Mouse (Mus musculus): ENCODE measurements around the gene Cog7. TPM values are rescaled to one million over a fixed set of nuclear protein-coding genes. Genes with fewer than 3 reads are reported as not detected.

Gene Cog7
- polyA plus RNA-seq, 1 experiment from 2014 or later, result 21.6 TPM

GRCm38 (mm10) chr7:121933675-121934074 lies 47.8 kb downstream of the Cog7 start:
- Histone ChIP-seq H3K36me3 (ENCODE audit: control insufficient read depth, insufficient read depth, low read length) (no peaks in the 10 kb centered on the region), H3K4me3 (ENCODE audit: low read depth, low read length) (no peak overlapping the region), H3K9me3 (ENCODE audit: control insufficient read depth, low read length) (no peaks in the 10 kb centered on the region), H3K4me2 (replicated peaks; ENCODE audit: low read depth, low read length) (no peak overlapping the region), H3K27me3 (ENCODE audit: control insufficient read depth, insufficient read depth, low read length) (no peaks in the 10 kb centered on the region), H3K4me1 (replicated peaks; ENCODE audit: control insufficient read depth, insufficient read depth, low read length) (no peaks in the 10 kb centered on the region), H3K9ac (ENCODE audit: low read depth, low read length) (no peak overlapping the region), H3K27ac (ENCODE audit: low read depth, low read length) (no peak overlapping the region)
- ATAC-seq (ENCODE audit: low FRiP score) (no peak), DNase-seq (ENCODE audit: low spot score) (no peak)
- WGBS, result 80% methylated on average over 6 of the region's 6 CpGs

DNA sequence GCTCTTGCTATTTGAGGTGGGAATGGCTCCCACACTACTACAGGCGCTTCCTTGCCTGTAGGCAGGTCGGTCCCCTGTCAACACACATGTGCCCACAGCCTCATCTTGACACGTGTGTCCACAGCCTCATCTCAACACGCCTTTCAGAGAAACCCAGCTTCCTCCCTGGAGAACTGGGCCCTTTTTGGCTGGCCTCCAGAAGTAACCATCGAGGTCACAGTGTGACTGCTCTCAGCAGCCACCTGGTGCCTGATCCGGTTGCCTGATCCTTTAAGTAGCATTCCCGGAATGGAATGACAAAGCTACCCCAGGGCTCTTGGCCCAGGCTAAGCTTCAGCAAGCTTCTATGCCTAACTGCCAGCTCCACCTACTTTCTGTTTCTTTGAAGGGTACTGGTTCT lies 50.3 kb downstream of the Cog7 start:
- no peak overlapping the region for H3K4me2 ChIP-seq (replicated peaks; ENCODE audit: low read depth, low read length)
- DNase-seq (ENCODE audit: low spot score) (no peak), ATAC-seq (ENCODE audit: low FRiP score) (no peak)
- 58% methylated on average over 7 of the region's 7 CpGs for WGBS
- no peaks in the 10 kb centered on the region for H3K9me3 ChIP-seq (ENCODE audit: control insufficient read depth, low read length)
- no peak overlapping the region for H3K4me3 ChIP-seq (ENCODE audit: low read depth, low read length)
- H3K27ac ChIP-seq (ENCODE audit: low read depth, low read length), result no peak overlapping the region
- H3K4me1 ChIP-seq (replicated peaks; ENCODE audit: control insufficient read depth, insufficient read depth, low read length), result no peaks in the 10 kb centered on the region
- no peaks in the 10 kb centered on the region for H3K27me3 ChIP-seq (ENCODE audit: control insufficient read depth, insufficient read depth, low read length)
- no peak overlapping the region for H3K9ac ChIP-seq (ENCODE audit: low read depth, low read length)
- H3K36me3 ChIP-seq (ENCODE audit: control insufficient read depth, insufficient read depth, low read length), result no peaks in the 10 kb centered on the region

GRCm38 (mm10) chr7:121927882-121928281 lies 53.6 kb downstream of the Cog7 start:
- ATAC-seq (ENCODE audit: low FRiP score), result no peak
- no peaks in the 10 kb centered on the region for H3K36me3 ChIP-seq (ENCODE audit: control insufficient read depth, insufficient read depth, low read length)
- no peaks in the 10 kb centered on the region for H3K4me1 ChIP-seq (replicated peaks; ENCODE audit: control insufficient read depth, insufficient read depth, low read length)
- no peak overlapping the region for H3K4me2 ChIP-seq (replicated peaks; ENCODE audit: low read depth, low read length)
- DNase-seq (ENCODE audit: low spot score), result no peak
- no peaks in the 10 kb centered on the region for H3K9me3 ChIP-seq (ENCODE audit: control insufficient read depth, low read length)
- H3K4me3 ChIP-seq (ENCODE audit: low read depth, low read length), result no peak overlapping the region
- WGBS, result 87% methylated on average over 2 of the region's 2 CpGs
- H3K27me3 ChIP-seq (ENCODE audit: control insufficient read depth, insufficient read depth, low read length), result no peaks in the 10 kb centered on the region
- no peak overlapping the region for H3K9ac ChIP-seq (ENCODE audit: low read depth, low read length)
- H3K27ac ChIP-seq (ENCODE audit: low read depth, low read length), result no peak overlapping the region

DNA sequence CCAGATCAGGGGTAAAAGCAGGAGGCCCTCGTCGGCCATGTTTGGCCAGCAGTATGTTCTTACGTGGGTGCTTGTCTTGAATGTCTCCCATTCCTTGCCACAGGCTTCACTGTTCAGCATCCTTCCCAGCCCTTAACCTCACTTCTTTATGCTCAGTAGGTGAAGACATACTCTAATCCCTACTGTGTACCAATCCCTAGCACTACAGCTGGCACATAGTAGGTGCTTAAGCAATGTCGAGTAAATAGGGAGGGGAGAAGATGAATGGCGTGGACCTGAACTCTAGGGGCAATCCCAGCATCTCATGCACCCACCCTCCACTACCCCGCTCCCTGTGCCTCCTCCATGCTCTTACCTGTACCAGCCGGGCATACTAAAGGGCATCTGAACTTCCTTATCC lies 57.1 kb downstream of the Cog7 start:
- H3K4me1 ChIP-seq (replicated peaks; ENCODE audit: control insufficient read depth, insufficient read depth, low read length), result no peaks in the 10 kb centered on the region
- no peak overlapping the region for H3K9ac ChIP-seq (ENCODE audit: low read depth, low read length)
- ATAC-seq (ENCODE audit: low FRiP score) (no peak), DNase-seq (ENCODE audit: low spot score) (no peak)
- WGBS, result 94% methylated on average over 7 of the region's 7 CpGs
- no peaks in the 10 kb centered on the region for H3K36me3 ChIP-seq (ENCODE audit: control insufficient read depth, insufficient read depth, low read length)
- no peak overlapping the region for H3K4me3 ChIP-seq (ENCODE audit: low read depth, low read length)
- no peaks in the 10 kb centered on the region for H3K9me3 ChIP-seq (ENCODE audit: control insufficient read depth, low read length)
- no peak overlapping the region for H3K27ac ChIP-seq (ENCODE audit: low read depth, low read length)
- H3K4me2 ChIP-seq (replicated peaks; ENCODE audit: low read depth, low read length), result no peak overlapping the region
- no peaks in the 10 kb centered on the region for H3K27me3 ChIP-seq (ENCODE audit: control insufficient read depth, insufficient read depth, low read length)

GRCm38 (mm10) chr7:121913944-121914343 lies 67.6 kb downstream of the Cog7 start:
- H3K36me3 ChIP-seq (ENCODE audit: control insufficient read depth, insufficient read depth, low read length), result no peaks in the 10 kb centered on the region
- no peak overlapping the region for H3K4me3 ChIP-seq (ENCODE audit: low read depth, low read length)
- no peaks in the 10 kb centered on the region for H3K27me3 ChIP-seq (ENCODE audit: control insufficient read depth, insufficient read depth, low read length)
- ATAC-seq (ENCODE audit: low FRiP score) (no peak), DNase-seq (ENCODE audit: low spot score) (no peak)
- WGBS, result 83% methylated on average over 6 of the region's 6 CpGs
- H3K9me3 ChIP-seq (ENCODE audit: control insufficient read depth, low read length), result no peaks in the 10 kb centered on the region
- H3K4me2 ChIP-seq (replicated peaks; ENCODE audit: low read depth, low read length), result no peak overlapping the region
- H3K9ac ChIP-seq (ENCODE audit: low read depth, low read length), result no peak overlapping the region
- H3K27ac ChIP-seq (ENCODE audit: low read depth, low read length), result no peak overlapping the region
- H3K4me1 ChIP-seq (replicated peaks; ENCODE audit: control insufficient read depth, insufficient read depth, low read length), result no peaks in the 10 kb centered on the region

DNA sequence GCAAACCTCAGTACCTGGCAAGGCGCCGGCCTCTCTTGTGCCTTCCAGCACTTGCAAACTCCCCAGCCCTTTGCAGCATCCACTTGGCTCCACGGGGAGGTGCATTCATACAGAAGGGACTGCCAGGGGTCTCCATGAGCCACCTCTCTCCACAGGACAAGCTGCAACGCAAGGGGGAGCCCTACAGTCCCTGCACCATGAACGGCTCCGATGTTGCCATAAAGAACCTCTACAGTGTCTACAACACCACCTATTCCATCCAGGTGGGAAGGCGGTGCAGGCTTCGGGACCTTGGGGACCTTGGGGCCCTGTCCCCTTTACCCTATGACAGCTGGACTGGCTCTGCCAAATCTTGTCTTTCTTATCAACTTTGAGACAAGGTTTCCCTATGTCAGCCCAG lies 69.3 kb downstream of the Cog7 start:
- 79% methylated on average over 8 of the region's 8 CpGs for WGBS
- Histone ChIP-seq H3K4me3 (ENCODE audit: low read depth, low read length) (no peak overlapping the region), H3K36me3 (ENCODE audit: control insufficient read depth, insufficient read depth, low read length) (no peaks in the 10 kb centered on the region), H3K9me3 (ENCODE audit: control insufficient read depth, low read length) (no peaks in the 10 kb centered on the region), H3K4me1 (replicated peaks; ENCODE audit: control insufficient read depth, insufficient read depth, low read length) (no peaks in the 10 kb centered on the region), H3K9ac (ENCODE audit: low read depth, low read length) (no peak overlapping the region), H3K27me3 (ENCODE audit: control insufficient read depth, insufficient read depth, low read length) (no peaks in the 10 kb centered on the region), H3K4me2 (replicated peaks; ENCODE audit: low read depth, low read length) (no peak overlapping the region), H3K27ac (ENCODE audit: low read depth, low read length) (no peak overlapping the region)
- DNase-seq (ENCODE audit: low spot score) (no peak), ATAC-seq (ENCODE audit: low FRiP score) (no peak)

DNA sequence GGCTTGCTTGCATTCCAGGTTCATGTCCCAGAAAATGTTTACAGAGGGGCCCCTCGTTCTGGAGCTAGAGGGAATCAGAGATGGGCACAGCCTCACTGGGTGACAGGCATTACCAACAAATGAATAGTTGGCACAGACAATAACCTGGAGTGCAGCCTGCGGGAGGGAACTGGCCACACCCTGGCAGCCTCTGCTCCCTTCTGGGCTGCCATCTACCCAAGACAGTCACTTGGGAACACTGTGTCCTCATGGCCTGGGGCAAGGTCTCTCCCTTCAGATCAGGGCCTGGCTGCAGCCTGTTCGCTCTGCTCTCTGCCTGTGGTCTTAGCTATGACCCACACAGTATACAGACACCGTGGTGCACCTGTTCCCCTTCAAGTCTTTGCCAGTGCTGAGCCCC lies 74.6 kb downstream of the Cog7 start:
- no peaks in the 10 kb centered on the region for H3K4me1 ChIP-seq (replicated peaks; ENCODE audit: control insufficient read depth, insufficient read depth, low read length)
- no peaks in the 10 kb centered on the region for H3K36me3 ChIP-seq (ENCODE audit: control insufficient read depth, insufficient read depth, low read length)
- H3K9ac ChIP-seq (ENCODE audit: low read depth, low read length), result no peak overlapping the region
- DNase-seq (ENCODE audit: low spot score) (no peak), ATAC-seq (ENCODE audit: low FRiP score) (no peak)
- H3K4me2 ChIP-seq (replicated peaks; ENCODE audit: low read depth, low read length), result no peak overlapping the region
- H3K4me3 ChIP-seq (ENCODE audit: low read depth, low read length), result no peak overlapping the region
- 87% methylated on average over 4 of the region's 4 CpGs for WGBS
- no peak overlapping the region for H3K27ac ChIP-seq (ENCODE audit: low read depth, low read length)
- H3K27me3 ChIP-seq (ENCODE audit: control insufficient read depth, insufficient read depth, low read length), result no peaks in the 10 kb centered on the region
- no peaks in the 10 kb centered on the region for H3K9me3 ChIP-seq (ENCODE audit: control insufficient read depth, low read length)

- Histone ChIP-seq H3K36me3 (ENCODE audit: control insufficient read depth, insufficient read depth, low read length) (no peaks in the 10 kb centered on the region), H3K27me3 (ENCODE audit: control insufficient read depth, insufficient read depth, low read length) (peaks cover 2% of the 10 kb centered on the region; the same call in 1 of the 2 replicates), H3K4me1 (replicated peaks; ENCODE audit: control insufficient read depth, insufficient read depth, low read length) (no peaks in the 10 kb centered on the region), H3K4me2 (replicated peaks; ENCODE audit: low read depth, low read length) (no peak overlapping the region), H3K9me3 (ENCODE audit: control insufficient read depth, low read length) (no peaks in the 10 kb centered on the region), H3K9ac (ENCODE audit: low read depth, low read length) (no peak overlapping the region), H3K4me3 (ENCODE audit: low read depth, low read length) (no peak overlapping the region), H3K27ac (ENCODE audit: low read depth, low read length) (no peak overlapping the region)
- 81% methylated on average over 8 of the region's 8 CpGs for WGBS
- ATAC-seq (ENCODE audit: low FRiP score), result no peak
- DNase-seq (ENCODE audit: low spot score), result no peak
These were observed 78.6 kb downstream of the Cog7 start for GRCm38 (mm10) chr7:121902757-121903411.

DNA sequence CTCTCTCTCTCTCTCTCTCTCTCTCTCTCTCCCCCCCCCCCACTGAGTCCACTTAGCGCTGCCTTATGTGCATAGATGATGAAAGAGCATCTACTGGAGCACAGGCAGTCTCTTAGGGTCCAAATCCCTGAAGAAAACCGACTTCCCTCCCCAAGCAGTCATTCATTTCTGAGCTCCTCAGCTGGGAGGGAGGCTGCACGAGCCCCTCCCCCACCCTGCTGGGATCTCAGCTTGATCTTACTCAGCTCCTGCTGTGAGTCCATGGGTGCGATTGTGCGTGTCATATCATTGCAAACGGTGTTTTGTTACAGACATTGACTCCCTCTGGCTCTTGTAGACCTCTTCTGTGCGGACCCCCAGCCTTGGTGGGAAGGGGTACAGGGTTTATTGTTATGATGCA lies 81.6 kb downstream of the Cog7 start:
- Histone ChIP-seq H3K4me3 (ENCODE audit: low read depth, low read length) (no peak overlapping the region), H3K4me1 (replicated peaks; ENCODE audit: control insufficient read depth, insufficient read depth, low read length) (no peaks in the 10 kb centered on the region), H3K9me3 (ENCODE audit: control insufficient read depth, low read length) (no peaks in the 10 kb centered on the region), H3K4me2 (replicated peaks; ENCODE audit: low read depth, low read length) (0 out of 2 replicates have a peak overlapping the region, but pooled peaks have one; percentile 14), H3K27me3 (ENCODE audit: control insufficient read depth, insufficient read depth, low read length) (peaks cover 2% of the 10 kb centered on the region; the same call in 1 of the 2 replicates), H3K9ac (ENCODE audit: low read depth, low read length) (no peak overlapping the region), H3K36me3 (ENCODE audit: control insufficient read depth, insufficient read depth, low read length) (no peaks in the 10 kb centered on the region), H3K27ac (ENCODE audit: low read depth, low read length) (no peak overlapping the region)
- 10% methylated on average over 7 of the region's 7 CpGs for WGBS
- ATAC-seq (ENCODE audit: low FRiP score) (no peak), DNase-seq (ENCODE audit: low spot score) (peak; percentile 58)
